Mouse (Mus musculus): Measurements from ENCODE around the gene Elovl6.

Gene Elovl6

DNA sequence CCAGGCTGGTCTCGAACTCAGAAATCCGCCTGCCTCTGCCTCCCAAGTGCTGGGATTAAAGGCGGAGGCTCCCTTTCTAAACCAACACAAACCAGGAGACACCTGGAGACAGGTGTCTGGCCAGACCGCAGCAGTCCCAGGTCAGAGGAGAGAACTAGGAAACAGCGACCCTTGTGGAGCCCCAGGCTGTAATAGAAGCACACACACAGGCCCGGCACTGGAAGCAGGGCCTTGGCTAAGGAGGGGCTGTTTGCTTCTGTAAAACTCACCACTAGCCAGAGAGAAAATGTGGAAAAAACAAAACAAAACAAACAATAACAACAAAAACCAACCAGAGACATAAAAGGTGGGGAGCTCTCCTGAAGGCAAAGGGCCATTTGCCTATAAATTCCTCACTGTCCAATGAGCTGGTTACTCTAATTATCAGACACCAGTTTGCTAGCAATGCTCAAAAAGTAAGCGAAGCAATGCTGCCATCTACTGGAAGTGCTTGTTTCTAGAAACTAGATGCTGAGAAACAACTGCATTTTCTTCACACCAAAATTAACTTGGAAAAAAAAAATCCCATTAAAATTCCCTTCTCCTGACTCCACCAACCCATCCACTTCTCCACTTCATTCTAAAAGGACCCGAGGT, 154.7 kb downstream of the Elovl6 start:
- CTCF ChIA-PET = interaction anchor here (0.7 to 1.2 kb wide), 3 partner anchors 150 to 387 kb away, joined by 3 to 6 read pairs (median 3); no protein-coding TSS in a partner anchor

DNA sequence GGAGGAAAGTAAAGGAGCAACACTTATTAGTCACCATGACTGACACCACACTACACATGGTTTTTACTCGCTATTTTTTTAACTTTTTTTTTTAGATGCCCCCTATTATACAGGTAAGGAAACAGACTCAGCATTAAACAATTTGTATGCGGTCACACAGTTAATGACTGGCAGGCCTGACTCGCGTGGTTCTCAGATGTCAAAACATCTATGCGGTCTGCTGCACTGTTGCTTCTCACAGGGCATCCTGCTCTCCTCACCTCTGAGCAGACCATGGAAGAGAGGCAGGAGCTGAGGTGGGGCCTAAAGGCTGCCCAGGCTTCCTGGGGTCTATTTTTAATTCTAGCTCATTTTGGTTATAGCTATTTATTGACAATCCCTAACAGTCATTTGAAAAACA, 155.3 kb downstream of the Elovl6 start:
- CTCF ChIA-PET = interaction anchor here (0.7 to 1.2 kb wide), 2 partner anchors 383 to 388 kb away, joined by 3 read pairs; no protein-coding TSS in a partner anchor
